Mouse (Mus musculus): ENCODE measurements at regions not wholly inside any gene's neighbourhood (a gene's known extent, or its start where the extent isn't known, plus 50 kb on each side); places are given as distances from the start of the nearest gene placed in this dataset.

DNA sequence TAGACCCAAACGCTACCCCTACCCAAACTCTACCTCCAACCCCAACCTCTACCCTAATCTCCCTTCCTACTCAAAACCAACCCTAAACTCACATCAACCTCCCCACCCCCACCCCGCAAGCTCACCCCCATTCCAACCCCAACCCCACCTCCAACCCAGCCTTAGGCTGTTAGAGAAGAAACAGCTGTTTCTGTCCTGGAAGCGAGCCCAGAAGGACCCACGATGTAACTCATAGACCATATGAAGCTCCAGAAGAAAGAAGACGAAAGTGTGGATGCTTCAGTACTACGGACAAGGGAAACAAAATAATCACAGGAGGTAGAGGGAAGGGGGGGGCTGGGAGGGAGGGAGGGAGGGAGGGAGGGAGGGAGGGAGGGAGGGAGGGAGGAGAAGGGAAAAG lies 58.4 kb downstream of the Sox11 start:
- DNase-seq (ENCODE audit: low spot score), result no peak

DNA sequence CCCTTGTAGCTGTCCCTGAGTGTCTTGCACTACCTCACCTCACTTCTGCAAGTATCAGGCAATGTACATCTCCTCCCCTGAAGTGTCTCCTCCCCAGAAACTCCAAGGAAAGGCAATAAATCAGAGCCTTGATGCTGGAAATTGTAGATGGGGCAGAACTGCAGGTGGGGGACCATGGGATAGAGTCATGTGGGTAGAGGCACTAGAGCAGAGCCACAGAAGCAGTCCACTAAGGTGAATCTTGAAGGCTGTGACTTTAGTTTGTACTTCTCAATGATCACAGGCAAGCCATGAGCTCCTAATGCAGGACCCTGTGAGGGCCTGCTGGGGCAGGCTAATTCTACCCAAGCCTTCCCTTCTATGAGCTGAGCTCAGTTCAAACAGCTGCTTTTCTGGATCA lies 80.4 kb downstream of the Sox11 start:
- no peak for DNase-seq (ENCODE audit: low spot score)

DNA sequence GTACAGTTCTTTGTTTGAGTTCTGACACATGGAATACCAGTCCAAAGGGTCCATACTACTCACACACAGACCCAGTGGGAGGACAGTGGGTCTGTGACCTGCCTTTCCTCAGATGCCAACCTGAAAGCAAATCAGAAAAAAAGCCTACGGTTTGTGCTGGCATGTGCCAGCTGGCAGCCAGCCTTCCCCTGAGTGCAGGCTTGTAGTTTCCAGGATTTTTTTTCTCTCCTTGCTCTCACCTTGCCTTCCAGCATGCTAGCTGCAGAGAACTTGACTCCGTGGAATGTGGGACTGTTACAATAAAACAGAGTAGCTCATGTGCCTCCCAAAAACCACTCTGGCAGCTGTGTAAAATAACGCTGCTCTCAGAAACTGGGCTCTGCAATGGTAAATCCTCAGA lies 88.2 kb downstream of the Sox11 start:
- no peak for DNase-seq (ENCODE audit: low spot score)

DNA sequence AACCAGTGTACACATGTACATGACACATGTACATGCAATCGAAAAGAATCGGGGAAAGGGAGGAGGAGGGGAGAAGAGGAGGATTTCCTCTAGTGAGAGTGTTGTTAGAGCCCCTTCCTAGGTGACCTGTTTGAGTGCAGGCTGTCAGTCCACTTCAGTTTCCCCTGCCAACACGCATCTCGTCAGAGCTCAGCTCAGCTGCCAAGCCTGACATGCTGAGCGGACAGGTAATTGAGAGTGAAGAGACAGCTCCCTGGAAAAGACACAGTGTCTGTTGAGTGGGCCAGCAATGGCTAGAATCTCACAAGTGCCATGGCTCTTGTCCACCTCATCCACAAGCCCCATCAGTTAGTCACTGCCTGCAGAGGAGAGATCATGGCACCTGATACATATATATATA lies 90.9 kb downstream of the Sox11 start:
- no peak for DNase-seq (ENCODE audit: low spot score)

DNA sequence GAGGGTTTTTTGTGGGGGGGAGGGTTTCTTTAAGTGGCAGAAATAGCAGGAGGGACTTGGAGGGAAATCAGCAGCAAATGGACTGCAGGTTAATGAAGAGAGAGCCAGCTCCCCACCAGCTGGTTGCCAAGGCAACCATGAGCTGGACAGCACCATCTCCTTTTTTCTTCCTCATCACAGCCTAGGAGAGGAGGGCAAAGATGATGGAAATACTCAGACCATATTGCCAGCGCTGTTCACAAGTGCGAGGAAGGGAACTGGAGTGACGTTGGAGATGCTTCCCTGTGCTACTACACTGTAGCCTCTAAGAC lies 93.9 kb downstream of the Sox11 start:
- DNase-seq (ENCODE audit: low spot score), result peak; percentile 55

DNA sequence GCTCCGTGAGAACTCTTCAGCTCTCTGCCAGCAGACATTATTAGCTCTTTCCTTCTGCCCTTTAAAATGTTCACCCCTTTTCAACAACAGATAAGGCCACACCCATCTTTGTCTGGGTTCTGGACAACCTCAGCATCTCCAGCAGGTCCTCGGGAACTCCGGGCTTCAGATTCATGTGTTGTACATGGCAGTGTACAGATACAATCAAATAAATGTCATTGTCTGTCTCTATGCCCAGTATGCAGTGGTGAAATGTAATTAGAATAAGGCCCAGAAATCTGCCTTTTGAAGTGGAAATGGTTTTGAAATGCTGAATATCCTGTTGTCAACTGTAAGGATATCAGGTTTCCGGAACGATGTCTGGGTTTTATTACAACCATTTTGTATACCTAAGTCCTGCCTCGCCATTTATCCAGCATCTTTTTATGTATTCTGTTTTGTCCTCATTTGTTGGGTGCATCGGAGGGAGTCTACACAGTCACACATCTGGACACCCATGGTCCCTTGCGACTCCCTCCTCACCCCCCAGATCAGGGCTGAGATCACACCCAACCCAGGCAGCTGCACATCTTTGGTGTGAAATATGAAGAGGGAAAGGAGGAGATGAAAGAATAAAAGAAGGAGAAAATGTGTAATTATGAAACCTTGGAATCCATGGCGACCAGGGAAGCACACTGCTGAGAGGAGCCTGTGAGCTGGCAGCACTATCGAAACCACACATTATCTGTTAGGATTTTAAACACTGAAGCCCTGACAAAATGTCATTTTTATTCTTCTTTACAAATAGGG lies 94.4 kb downstream of the Sox11 start:
- peak; percentile 4 for DNase-seq (ENCODE audit: low spot score)

DNA sequence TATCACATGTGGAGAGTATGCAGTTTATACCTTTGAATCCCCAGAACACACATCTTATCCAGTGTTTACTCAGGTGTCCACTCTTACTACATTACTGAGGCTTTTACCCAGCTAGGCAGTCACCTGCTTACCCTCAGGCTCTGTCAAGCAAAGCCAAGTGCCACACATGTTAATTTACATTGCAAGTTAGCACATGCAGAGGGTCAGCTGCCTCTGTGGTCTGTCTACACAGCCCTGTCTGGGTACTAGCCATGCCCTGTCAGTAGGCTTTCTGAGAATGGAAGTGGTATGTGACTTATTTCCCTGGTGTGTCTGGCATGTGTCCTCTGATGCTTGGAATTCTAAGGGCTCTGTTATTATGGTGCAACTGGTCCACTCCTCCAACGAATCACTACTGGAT lies 106.6 kb downstream of the Sox11 start:
- no peak for DNase-seq (ENCODE audit: low spot score)

DNA sequence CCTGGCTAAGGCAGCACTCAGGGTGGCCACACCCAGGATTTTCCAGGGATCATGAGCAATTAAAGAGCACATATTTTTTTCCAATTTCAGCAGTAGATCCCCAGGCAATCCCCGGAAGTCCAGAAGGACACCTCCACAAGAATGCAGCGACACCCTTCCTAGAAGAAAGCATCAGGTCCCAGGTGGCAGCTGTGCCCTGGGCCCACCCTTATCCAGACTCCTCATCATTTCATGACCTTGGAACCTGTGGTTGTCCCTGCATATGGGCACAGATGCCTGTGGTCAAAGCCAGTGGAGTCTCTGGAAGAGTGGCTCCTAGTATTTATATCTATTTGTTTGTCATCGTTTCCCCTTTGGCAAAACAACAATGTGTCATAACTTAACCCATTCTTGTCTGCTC lies 120.8 kb downstream of the Sox11 start:
- DNase-seq (ENCODE audit: low spot score), result no peak

DNA sequence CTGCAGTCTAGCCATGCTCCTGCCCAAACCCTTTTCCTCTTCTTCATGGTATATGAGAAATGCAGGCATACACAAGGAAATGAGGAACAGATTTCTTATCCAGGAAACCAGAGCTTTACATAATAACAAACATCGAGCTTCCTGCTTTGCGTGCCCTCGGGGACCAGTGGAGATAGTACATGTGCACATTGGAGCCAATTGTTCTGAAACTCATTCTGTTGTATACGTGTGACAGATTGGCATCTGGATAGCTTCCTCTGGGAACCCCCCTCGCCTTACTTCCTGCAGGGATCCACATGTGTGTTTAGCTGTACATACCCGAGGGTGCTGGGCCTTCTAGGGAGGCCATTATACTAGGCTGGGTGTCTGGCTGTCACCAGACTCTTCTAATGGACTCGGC lies 141.2 kb downstream of the Sox11 start:
- DNase-seq (ENCODE audit: low spot score), result no peak

DNA sequence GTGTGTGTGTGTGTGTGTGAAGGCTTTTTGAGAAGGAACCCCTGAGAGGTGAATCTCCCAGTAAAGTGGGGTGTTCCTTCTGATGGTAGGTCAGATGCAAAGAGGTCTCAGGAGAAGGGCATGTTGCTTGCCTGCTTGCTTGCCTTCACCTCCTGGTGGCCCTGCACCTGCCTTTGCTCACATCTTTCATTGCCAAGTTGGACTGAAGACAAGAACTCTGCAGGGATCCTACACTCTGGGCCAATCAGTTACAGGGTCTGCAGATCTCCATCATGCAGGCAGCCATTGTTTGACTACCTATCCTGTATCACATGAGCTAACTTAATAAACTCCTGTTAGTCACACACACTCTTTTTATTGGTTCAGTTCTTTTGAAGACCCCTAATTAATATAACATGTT lies 148.4 kb downstream of the Sox11 start:
- no peak for DNase-seq (ENCODE audit: low spot score)

DNA sequence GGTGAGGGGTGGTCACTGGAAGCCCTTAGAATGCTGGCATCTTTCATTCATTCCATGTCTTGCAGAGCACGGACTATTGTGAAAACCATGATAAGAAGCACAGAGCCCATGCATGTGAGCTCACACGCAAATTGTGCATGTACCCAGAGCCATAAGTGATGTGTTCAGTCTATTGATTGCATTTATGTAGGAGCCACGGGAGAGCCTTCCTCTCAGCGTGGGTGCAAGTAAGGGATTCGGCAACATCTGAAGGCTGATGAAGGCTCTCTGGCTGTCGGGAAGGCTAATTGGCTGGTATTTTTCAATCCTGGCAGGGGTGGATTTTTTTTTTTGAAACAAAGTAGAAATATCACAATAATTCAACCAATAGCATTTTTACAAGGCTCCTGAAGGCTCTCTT lies 150.5 kb downstream of the Sox11 start:
- DNase-seq (ENCODE audit: low spot score), result no peak

DNA sequence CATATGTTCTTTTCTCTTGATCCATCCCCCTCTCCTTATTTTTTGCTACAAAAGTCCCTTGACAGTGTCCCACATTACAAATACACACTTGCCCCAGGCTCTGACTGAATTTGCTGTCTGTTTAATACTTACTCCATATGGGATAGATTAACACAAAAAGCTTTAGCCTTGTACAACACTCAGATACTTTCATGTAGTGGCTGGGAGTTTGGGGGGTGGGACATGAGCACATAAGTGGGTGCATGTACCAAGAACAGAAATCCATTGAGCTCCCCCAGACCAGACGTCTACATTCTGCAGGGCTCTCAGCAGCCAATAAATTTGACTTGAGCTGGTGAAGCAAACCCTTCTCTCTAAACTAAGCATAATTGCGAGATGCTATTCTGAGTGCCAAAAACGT lies 154.9 kb downstream of the Sox11 start:
- DNase-seq (ENCODE audit: low spot score), result peak; percentile 45

DNA sequence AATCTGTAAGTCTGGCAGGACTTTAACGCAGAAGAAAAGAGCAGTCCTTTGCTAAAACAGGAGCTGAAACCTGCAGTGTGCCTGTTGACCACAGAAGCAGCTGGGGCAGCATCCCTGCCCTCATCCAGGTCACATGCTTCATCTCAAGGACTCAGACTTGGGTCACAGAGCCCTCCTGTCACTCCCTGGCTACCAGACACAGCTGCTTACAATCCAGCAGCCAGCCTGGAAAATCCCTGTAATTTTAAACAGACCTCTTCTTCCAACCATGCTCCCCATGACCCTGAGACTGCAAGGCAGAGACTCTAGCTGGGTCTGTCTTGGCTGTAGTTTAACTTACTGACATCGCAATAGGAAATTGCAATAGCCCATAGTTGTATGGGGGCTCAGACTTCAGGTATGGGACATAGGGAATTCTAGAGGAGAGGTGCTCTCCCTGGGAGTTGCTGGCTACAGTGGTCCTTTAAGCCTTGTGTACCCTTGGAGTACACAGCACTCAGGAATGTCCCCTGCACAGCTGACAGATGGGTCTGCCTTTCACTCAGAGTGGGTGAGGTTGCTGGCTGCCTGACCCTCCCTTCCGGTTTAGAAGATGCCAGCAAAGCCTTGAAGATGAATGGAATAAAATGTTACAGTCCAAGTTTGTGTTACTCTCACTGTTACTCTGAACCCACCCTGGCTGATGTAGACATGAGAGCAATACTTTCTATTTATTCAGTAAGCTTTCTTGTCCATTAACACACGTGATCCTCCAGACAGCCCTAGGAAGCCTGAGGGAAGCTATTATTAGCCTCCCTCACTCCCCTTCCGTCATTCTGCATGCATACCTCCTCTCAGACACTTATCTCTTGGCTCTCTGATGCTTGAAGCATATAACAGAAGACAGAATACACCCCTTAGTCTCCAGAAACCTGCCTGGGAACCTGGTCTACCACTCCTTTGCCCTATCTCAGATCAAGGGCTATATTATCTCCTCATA lies 159.7 kb downstream of the Sox11 start:
- peak; percentile 78 for DNase-seq (ENCODE audit: low spot score)

DNA sequence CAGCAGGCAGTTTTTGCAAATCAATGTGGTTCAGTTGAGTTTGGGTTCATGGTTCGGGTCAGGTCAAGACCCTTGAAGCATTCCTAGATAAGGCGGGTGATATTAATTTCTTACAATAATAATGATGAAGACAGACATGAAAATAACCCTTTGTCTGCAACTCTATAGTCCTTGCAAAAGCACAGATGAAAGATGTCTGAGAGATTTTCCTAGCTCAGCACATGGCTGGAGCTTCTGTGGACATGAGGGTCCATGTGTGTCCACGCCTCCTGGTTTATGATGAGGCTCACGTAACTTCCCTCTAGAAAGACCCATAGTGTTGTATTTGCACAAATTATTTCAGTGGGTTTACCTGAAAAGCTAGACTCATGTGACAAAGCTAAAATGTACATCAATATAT lies 168.8 kb downstream of the Sox11 start:
- DNase-seq (ENCODE audit: low spot score), result no peak

DNA sequence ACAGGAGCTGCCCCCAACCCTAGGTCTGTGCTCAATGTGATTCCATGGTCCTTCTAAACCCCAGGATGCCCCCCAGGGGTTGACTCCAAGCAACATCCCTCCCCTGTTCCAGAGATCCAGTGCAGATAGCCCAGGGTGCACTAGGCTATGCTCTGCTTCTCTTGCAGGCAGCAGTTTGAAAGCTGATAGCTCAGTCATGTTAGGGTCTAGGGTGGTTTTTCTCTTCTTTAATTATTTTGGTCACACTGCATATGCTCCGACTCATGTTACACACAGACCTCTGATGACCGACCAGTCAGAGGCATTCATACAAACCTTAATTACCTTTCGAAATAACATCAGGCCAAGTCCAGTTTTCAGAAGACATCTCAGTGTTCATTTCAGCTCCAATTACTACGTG lies 169.2 kb downstream of the Sox11 start:
- DNase-seq (ENCODE audit: low spot score), result peak; percentile 31

DNA sequence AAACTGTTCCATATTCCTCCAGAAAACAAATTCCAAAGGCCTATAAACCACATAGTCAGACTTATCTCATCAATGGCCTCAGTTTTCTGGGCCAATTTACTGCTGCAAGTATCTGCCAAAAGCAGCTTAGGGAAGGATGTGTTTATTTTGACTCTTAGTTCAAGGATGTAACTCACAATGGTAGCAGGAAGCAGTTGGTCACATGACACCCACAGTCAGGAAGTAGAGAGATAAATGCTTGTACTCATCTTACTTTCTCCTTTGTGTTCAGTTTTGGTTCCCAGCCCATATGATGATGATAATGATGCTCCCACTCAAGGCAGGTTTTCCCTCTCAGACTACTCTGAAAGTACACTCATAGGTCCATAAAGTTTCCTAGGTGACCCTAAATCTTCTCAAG lies 170.8 kb downstream of the Sox11 start:
- DNase-seq (ENCODE audit: low spot score), result no peak

DNA sequence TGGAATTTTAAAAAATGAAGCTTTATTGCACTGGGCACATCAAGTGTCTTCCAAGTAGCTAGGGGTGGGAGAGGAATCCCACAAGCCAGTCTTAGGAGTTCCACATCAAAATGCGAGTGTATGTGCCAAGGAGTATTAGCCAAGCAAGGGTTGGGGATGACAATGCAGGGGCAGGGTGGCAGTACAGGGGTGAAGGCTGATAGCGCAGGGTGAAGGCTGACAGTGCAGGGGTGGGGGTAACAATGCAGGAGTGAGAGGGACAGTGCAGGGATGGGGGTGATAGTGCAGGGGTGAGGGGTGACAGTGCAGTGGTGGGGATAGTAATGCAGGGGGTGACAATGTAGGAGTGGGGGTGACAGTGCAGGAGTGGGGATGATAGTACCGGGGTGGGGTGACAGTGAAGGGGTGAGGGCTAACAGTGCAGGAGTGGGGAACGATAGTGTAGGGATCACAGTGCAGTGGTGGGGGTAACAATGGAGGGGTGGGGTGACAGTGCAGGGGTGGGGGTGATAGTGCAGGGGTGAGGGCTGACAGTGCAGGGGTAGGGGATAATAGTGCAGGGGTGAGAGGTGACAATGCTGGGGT lies 177.4 kb downstream of the Sox11 start:
- no peak for DNase-seq (ENCODE audit: low spot score)

DNA sequence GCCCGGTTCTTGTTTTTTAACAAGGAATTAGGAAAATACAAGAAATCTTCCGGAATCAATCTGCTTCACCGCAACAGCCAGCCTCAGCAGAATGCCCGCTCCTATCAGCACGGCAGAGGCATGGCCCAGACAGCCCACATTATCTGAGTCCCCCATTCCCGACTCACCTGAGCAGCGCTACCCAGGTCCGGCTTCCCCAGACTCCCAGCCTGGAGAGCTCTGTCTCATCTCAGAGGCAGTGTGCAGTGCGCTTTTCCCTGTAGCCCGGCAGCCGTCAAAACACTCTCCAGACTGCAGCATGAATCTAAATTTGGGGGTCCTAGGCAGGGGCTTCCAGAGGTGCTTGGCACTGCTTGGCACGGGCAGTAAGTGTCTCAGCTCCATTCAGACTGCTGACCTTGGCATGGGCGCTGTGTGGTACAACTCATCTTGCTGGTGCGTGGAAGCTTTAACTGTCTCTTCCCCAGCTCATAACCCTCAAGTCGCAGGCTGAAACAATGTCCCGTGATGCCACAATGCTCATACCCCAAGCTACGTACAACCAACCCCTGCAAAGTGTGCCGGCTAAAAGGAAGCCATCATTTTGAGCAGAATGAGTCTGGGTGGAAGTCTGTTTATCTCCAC lies 182.2 kb downstream of the Sox11 start:
- DNase-seq (ENCODE audit: low spot score), result no peak

DNA sequence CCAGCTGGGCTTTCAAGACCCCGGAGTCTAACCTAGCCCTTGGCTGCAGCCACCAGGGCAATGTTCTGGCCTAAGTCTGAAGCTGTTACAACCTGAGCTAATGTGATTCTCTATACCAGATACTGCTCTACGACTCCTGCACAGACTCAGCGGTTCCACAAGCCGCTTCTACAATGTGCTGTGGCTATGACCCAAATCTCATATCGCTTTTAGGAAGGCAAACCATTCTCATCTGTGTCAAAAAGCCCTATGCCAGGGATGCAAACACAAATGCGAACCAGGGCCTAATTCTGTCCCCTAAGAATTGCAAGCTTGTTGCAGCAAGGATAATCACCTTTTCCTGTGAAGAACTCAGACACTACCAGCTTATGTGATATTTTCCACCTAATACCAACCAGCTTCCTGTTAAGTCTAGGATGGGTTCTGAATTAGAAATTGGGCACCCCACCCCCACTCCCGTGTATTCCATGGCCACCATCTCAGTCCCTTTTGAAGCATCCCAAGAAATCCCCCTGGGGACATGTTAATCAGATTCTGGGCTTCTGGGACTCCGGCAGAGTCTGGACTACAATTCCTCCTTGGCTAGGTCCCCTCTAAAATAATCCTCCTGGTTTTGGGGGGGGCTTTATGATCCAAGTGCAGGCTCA lies 182.8 kb downstream of the Sox11 start:
- DNase-seq (ENCODE audit: low spot score), result no peak

DNA sequence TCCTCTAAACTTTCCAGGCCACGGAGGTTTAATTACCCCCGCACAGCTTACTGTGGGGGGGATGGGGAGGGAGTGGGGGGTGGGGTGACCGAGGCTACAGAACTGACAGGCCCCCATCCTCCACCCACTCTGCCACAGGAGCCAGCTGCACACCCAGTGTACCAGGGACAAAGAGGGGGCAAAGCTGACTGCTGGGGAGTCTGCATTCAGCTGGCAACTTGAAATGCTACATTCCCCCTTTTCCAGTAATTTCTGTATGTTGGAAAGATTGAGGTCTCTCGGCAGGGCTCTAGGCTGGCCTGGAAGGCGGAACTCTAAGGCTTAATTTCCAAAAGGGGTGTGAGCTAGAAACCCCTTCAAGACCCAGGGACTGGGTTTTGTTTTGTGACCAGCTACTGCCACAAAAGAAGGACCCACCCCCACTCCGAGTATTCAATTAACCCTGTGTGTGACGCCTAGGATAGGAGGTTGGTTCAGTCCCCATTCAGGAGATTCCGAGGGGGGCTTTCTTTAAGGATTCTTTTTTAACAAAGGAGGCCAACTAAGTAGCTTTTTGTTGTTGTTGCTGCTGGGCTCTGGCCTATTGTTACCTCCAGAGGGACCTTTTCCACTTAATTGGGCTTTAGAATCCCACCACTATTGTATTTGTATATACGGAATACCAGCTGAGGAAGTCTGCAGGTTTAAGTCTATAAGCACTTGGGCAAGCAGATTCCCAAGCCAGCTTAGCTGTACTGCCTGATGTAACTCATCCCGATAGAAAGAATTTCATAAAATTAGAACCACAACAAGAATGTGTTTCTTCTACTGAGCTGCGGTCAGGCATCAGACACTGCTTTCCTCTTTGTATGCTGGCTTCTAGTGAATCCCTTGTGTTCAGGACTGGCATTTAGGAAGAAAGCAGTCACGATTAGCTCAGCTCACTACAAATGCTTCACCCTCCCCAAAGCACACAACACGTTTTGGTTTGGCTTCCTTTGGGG lies 191.2 kb downstream of the Sox11 start:
- DNase-seq (ENCODE audit: low spot score), result peak; percentile 89

DNA sequence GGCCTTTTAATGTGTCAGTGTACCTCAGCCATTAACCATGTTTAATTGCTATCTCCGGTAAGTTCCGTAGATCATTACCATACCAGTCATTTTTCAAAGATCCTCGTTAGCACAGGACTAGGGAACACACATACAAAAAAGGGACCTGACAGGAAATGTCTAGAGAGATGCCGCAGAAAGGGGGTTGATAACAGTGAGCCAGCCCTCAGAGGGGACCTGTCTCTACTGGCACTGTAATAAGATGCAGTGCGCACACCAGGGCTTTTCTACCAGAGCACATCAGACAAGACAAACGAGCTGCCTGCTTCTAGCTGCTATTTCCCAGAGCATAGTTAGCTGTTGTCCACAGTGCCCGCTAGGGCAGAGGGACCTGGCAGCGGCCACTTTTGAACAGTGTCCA lies 199.1 kb downstream of the Sox11 start:
- DNase-seq (ENCODE audit: low spot score), result no peak
